Mouse (Mus musculus): Measurements from ENCODE around the gene Mad2l1.

Gene Mad2l1

DNA sequence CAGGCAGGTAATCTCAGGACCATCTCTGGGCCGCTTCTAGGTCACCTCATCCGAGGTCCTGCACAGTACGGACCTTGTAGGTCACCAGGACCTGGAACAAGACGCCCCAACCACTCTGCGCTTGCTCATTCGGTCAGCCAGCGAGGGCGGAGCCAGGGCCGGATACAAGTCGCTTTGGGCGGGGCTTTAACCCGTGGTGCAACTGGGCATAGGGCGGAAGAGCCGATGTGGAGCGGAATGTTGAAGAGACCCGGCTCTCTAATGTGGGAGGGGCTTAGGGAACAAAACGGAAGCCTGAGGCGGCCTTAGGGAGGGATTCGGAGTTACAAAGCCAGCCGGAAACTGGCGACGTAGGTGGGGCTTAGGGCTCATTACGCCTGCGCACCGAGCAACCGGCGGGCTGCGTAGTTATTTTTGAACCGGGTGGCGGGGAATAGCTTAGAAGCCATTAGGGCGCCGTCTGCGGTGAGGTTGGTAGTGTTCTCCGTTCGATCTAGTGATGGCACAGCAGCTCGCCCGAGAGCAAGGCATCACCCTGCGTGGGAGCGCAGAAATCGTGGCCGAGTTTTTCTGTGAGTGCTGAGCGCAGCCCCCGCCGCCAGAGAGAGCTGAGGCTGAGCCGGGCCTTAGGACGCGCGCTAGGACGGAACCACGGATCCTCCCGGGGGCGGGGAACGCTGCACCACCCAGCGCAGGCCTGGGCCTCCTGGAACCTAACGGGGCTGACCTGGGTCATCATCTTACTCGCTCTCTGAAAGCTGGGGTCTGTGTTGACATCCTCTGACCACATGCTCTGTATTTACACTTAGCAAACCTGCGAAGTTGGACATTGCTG lies at the start of gene Mad2l1:
TSS of gene Mad2l1 (plus strand) at position 363 of the 835 bp plus-strand sequence.
- peak; percentile 97 for DNase-seq (ENCODE audit: low spot score)

DNA sequence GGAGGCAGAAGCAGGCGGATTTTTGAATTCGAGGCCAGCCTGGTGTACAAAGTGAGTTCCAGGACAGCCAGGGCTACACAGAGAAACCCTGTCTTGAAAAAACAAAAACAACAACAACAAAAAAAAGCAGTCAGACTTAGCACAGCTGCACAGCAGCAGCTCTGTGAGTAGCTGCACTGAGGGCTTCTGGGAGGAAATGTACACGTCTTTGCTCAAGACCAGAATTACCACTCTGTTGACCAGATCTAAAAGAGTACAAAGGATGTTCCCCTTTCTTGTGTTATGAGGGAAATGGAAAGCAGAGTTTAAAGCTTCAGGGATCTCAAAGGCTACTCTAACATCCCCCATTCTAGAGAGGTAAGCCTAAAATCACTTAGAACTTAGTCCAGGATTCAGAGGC lies 41.5 kb upstream of the Mad2l1 start:
- DNase-seq (ENCODE audit: low spot score) = no peak

DNA sequence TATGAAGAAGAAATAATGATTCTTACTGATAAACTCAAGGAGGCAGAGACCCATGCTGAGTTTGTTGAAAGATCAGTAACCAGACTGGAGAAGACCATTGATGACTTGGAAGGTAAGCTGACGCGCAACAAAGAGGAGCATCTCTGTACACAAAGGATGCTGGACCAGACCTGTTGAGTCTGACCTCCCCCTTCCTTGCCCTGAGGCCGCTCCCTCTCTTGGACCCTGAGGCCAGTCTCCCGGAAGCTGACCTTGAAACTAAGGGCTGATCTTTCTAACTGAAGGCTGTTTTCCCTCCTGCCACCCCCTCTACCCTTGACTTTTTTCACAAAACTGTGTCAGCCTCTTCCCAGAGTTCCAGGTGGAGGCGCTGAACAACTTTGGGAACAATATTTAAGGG lies 18.8 kb upstream of the Mad2l1 start:
- no peak for DNase-seq (ENCODE audit: low spot score)

DNA sequence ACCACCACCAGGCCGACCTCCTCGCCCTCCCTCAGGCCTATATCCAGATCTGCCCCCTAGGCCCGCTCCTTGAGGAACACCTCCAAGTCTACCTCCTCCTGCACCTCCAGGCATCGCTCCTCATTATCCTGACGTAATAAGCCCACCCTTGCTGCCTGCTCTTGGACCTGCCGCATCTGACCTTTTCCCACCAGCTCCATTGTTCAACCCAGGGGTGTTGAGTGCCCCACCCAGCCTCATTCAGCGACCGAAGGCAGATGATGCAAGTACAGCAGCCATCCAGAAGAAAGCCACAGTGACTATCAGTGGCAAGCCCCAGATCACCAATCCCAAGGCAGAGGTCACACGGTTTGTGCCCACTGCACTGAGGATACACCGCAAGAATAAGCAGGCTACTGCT lies 6.8 kb upstream of the Mad2l1 start:
- DNase-seq (ENCODE audit: low spot score) = no peak

DNA sequence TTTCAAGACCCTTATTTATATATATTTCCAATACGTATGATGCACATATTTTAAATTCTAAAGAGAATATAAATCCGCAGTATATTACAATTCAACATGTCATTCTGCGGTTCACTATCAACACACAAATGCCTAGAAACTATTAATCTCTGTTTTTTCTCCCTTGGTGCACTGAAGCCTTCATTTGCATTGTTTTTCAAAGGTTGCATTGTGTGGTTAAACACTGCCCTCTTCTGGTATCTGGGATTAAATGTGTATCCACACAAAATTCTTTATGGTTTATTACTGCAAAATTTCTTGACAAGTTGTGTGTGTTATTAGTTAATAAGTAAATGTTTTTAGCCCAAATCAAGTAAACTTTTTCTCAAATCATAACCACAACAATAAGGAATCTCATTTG lies 1.9 kb upstream of the Mad2l1 start:
- peak; percentile 7 for DNase-seq (ENCODE audit: low spot score)

DNA sequence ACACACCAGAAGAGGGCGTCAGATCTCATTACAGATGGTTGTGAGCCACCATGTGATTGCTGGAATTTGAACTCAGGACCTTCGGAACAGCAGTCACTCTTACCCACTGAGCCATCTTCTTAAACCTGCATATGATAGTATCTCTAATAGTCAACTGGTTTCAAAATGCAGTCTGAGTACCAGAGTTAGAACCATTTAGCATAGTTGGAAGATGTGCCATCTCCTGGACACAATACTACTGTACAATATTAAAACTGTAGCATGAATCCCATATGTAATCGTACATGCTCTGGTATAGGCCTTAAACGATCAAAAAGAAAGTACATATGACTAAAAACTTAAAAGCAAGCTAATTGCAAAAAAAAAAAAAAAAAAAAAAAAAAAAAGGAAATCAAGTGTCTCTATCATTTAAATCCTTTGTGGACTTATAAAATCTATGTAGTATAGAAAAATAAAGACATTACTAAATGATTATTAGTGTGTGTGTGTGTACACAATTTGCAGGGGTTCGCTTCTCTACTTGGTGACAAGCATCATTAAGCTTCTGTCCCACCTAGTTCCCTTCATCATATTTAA lies 736 bp upstream of the Mad2l1 start:
- no peak for DNase-seq (ENCODE audit: low spot score)

DNA sequence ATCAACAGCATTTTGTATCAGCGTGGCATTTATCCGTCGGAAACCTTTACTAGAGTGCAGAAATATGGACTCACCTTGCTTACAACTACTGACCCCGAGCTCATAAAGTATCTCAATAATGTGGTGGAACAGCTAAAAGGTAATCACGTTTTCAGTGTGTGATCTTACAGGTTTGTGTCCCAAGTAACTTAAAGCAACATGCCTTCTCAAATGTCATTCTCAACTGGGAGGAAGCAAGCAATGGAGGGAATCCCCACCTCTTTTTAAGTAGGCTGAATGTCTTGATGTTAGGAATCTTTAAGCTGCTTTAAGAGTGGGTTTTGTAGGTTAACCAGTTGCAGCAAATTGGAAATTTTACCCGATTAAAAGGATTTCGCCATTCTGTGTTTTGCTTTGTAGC lies 776 bp downstream of the Mad2l1 start:
- no peak for DNase-seq (ENCODE audit: low spot score)

DNA sequence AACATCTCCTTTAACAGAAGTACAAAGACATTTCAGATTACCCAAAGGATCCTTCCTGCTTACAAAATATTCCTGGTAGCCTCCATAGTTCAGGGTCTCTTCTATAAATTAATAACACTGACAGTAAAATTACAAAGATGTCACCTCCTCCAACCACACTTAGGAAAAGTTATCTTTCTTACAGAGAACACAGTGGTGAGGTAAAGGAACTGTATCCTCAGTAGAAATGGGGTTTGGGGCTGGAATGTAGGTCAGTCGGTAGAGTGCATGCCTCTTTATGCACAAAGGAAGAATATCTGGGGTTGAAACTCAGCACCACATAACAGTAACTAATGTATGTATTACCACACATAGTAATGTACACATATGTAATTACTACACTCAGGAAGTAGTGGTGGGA lies 24.8 kb downstream of the Mad2l1 start, which contains the start of gene Vmn1r32:
TSS of gene Vmn1r32 (minus strand) at position 101 of the 400 bp plus-strand sequence.
- DNase-seq (ENCODE audit: low spot score) = no peak

DNA sequence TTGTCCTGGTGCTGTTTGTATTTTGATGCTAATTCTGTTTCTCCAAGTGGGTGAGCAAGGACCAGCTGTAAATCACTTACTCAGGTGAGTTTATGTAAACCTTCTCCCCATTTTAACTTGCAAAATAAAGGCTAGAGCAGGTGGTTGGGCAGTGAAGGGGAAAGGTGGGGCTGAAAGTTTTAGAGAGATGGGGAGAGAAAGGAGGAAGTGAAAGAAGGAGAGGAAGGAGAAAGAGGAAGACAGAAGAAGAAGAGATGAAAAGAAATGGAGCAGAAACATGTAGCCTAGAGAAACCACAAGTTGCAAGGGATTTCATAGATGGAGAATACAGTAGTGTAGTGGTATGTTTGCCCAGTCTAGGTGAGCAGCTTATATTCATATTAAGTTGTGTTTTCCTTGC lies 60.6 kb downstream of the Mad2l1 start:
- DNase-seq (ENCODE audit: low spot score) = no peak
